Mouse (Mus musculus): ENCODE data around the gene Phf12. TPM values are rescaled to one million over a fixed set of nuclear protein-coding genes. Genes with fewer than 3 reads are reported as not detected.

The Phf12 gene
- total and polyA plus RNA-seq, 2 experiments from 2014 or later = 7.3 to 25.1 TPM

DNA sequence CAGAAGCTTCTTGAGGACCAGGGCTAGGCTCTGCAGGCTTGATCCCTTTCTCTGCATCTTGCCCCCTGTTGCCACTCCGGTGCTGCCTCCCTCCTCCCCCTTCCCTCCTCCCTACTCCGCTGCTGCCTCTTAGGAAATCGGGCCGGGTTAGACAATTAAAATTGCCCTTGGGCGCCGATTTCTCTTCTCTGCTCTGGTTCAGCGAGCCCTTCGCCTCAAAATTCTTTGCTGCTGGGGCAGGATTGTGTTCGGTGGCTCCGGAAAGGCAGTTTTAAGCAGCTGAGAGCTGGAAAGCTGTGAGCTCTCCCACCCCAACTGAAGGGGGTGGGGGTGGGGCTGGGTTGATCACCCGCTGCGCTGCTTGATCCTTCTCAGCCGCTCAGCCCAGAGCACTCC, 2.3 kb downstream of the Phf12 start:
- Histone ChIP-seq H3K4me3 (ENCODE audit: low read depth, low read length) (peak overlapping the region; percentile 94), H3K27me3 (ENCODE audit: control insufficient read depth, insufficient read depth, low read length) (no peaks in the 10 kb centered on the region), H3K9ac (replicated peaks; ENCODE audit: low read depth, low read length) (peak overlapping the region; percentile 98), H3K27ac (ENCODE audit: low read depth) (peak overlapping the region; percentile 97), H3K4me1 (ENCODE audit: control insufficient read depth, insufficient read depth) (peaks cover 4% of the 10 kb centered on the region; the same call in 1 of the 2 replicates), H3K36me3 (replicated peaks; ENCODE audit: control insufficient read depth, insufficient read depth, low read length) (peaks cover 12% of the 10 kb centered on the region; the same call in 1 of the 2 replicates), H3K4me2 (ENCODE audit: low read depth, low read length) (peak overlapping the region; percentile 96), H3K9me3 (replicated peaks; ENCODE audit: control insufficient read depth, low read length) (no peaks in the 10 kb centered on the region)
- TF ChIP-seq EP300 (IDR thresholded peaks at IDR 0.05; ENCODE audit: low read depth) (no peak), CTCF (IDR thresholded peaks at IDR 0.05; ENCODE audit: low read depth) (no peak)
- WGBS = 0% methylated on average over 13 of the region's 13 CpGs
- ATAC-seq (ENCODE audit: insufficient read depth, low read depth) (no peak), DNase-seq (ENCODE audit: low spot score) (peak; percentile 37)

DNA sequence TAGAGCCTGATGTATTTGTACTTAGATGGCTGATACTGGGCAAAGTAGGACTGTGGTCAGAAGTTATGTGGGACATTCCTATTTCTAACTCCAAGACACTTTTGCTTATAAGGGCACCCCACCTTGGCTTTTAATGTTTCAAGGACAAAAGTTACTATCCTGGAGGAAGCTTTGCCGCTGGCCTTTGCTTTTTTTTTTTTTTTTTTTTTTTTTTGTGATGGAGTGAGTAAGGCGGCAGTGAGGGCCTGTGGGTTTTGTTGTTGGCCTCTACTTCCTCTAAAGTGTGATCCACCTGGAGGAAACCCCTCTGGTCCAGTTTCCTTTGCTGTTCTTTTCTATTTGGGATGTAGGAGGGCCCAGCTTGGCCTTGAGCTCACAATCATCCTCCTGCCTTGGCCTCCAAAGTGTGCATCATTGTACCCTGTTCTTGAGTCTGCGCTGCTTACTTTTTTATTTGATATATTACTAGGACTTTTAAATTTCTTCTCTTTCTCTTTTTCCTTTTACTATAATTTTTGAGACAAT, 3.0 kb downstream of the Phf12 start:
- no peak for ATAC-seq (ENCODE audit: insufficient read depth, low read depth)
- DNase-seq (ENCODE audit: low spot score) = no peak
- 75% methylated on average over 3 of the region's 3 CpGs for WGBS
- Histone ChIP-seq H3K9ac (replicated peaks; ENCODE audit: low read depth, low read length) (peak overlapping the region; percentile 98; the same call in 1 of the 2 replicates), H3K4me3 (ENCODE audit: low read depth, low read length) (peak overlapping the region; percentile 94), H3K4me2 (ENCODE audit: low read depth, low read length) (peak overlapping the region; percentile 96), H3K27me3 (ENCODE audit: control insufficient read depth, insufficient read depth, low read length) (no peaks in the 10 kb centered on the region), H3K27ac (ENCODE audit: low read depth) (peak overlapping the region; percentile 97), H3K36me3 (replicated peaks; ENCODE audit: control insufficient read depth, insufficient read depth, low read length) (peaks cover 12% of the 10 kb centered on the region; the same call in 1 of the 2 replicates), H3K4me1 (ENCODE audit: control insufficient read depth, insufficient read depth) (peaks cover 4% of the 10 kb centered on the region; the same call in 1 of the 2 replicates), H3K9me3 (replicated peaks; ENCODE audit: control insufficient read depth, low read length) (no peaks in the 10 kb centered on the region)
- TF ChIP-seq CTCF (IDR thresholded peaks at IDR 0.05; ENCODE audit: low read depth) = no peak
- no peak for TF ChIP-seq EP300 (IDR thresholded peaks at IDR 0.05; ENCODE audit: low read depth)

DNA sequence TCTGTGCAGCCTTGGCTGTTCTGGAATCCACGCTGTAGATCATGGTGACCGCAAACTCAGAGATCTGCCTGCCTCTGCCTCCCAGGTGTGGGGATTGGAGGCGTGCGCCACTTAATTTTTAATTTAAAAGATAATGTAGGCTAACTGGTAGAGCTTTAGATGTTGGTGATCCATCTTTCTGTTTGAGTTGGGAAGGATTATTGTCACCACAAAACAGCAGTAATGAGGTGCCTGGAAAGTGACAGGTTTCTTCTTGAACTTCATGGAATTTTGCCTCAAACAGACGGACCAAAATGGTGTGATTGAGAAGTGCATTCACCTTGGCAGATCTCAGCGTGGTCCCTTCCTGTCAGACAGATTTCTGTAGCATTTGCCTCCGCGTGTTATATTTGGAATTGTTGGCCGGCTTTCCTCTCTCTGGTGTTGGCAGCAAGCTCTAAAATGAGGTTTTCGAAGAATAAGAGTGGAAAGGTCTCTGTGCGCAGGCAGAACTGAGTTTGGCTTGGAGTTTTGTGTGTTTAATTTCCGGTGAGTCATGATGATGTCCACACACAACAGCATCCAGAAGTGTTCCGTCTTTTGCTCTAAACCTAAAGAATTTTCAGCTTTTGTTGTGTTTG, 6.6 kb downstream of the Phf12 start:
- Histone ChIP-seq H3K9me3 (replicated peaks; ENCODE audit: control insufficient read depth, low read length) (no peaks in the 10 kb centered on the region), H3K4me1 (ENCODE audit: control insufficient read depth, insufficient read depth) (peaks cover 4% of the 10 kb centered on the region; the same call in 1 of the 2 replicates), H3K9ac (replicated peaks; ENCODE audit: low read depth, low read length) (no peak overlapping the region), H3K27ac (ENCODE audit: low read depth) (no peak overlapping the region), H3K36me3 (replicated peaks; ENCODE audit: control insufficient read depth, insufficient read depth, low read length) (peaks cover 17% of the 10 kb centered on the region; the same call in 1 of the 2 replicates), H3K4me2 (ENCODE audit: low read depth, low read length) (no peak overlapping the region), H3K27me3 (ENCODE audit: control insufficient read depth, insufficient read depth, low read length) (no peaks in the 10 kb centered on the region), H3K4me3 (ENCODE audit: low read depth, low read length) (no peak overlapping the region)
- TF ChIP-seq CTCF (IDR thresholded peaks at IDR 0.05; ENCODE audit: low read depth) (no peak), EP300 (IDR thresholded peaks at IDR 0.05; ENCODE audit: low read depth) (no peak)
- WGBS = 66% methylated on average over 13 of the region's 13 CpGs
- no peak for DNase-seq (ENCODE audit: low spot score)
- ATAC-seq (ENCODE audit: insufficient read depth, low read depth) = no peak

DNA sequence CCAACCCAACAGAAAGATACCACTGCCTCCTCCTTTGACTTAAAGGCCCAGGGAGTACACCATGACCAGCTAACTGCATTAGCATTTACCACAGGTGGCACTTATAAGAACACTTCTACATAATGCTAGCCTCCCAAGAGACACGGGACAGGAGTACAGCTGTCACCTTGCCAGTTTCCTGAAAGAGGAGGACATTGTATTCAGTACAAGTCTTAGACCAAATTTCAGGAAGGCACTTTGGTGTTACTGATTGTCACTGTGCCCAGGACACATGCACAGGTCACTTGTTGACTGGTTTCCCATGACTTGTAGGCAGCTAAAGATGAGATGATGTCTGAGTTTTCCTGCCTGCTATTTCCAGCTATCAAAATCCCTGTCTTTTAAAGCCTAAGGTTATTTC, 13.0 kb downstream of the Phf12 start:
- no peak for DNase-seq (ENCODE audit: low spot score)

DNA sequence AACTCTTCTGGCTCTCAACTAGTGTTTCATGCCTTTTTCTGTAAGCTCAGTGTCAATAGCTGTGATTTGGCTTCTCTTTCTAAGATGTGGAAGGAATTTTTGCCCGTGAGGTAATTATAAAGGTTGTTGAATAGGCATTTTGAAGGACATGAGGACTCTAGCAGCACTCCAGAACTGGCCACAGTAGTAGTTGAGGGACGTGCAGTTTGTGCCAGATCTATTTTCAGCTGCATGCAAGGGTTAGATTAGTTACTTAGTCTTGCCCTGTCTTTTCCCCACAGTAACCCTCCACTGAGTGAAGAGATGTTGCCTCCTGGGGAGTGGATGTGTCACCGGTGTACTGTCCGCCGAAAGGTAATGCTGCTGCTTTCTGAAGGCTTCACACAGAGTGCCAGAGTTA, 23.9 kb downstream of the Phf12 start:
- Histone ChIP-seq H3K4me1 (ENCODE audit: control insufficient read depth, insufficient read depth) (peaks cover 11% of the 10 kb centered on the region; the same call in 1 of the 2 replicates), H3K36me3 (replicated peaks; ENCODE audit: control insufficient read depth, insufficient read depth, low read length) (peaks cover 37% of the 10 kb centered on the region), H3K27ac (ENCODE audit: low read depth) (peak overlapping the region; percentile 95), H3K9ac (replicated peaks; ENCODE audit: low read depth, low read length) (no peak overlapping the region), H3K27me3 (ENCODE audit: control insufficient read depth, insufficient read depth, low read length) (no peaks in the 10 kb centered on the region), H3K4me2 (ENCODE audit: low read depth, low read length) (peak overlapping the region; percentile 27), H3K9me3 (replicated peaks; ENCODE audit: control insufficient read depth, low read length) (no peaks in the 10 kb centered on the region), H3K4me3 (ENCODE audit: low read depth, low read length) (no peak overlapping the region)
- ATAC-seq (ENCODE audit: insufficient read depth, low read depth) (peak; percentile 85), DNase-seq (ENCODE audit: low spot score) (peak; percentile 67)
- 48% methylated on average over 5 of the region's 5 CpGs for WGBS
- TF ChIP-seq EP300 (IDR thresholded peaks at IDR 0.05; ENCODE audit: low read depth) = no peak
- TF ChIP-seq CTCF (IDR thresholded peaks at IDR 0.05; ENCODE audit: low read depth) = no peak

More for the DNA sequence above, 13.0 kb downstream of the Phf12 start:
- Histone ChIP-seq H3K27me3 (ENCODE audit: control insufficient read depth, insufficient read depth, low read length) (no peaks in the 10 kb centered on the region), H3K4me1 (ENCODE audit: control insufficient read depth, insufficient read depth) (peaks cover 7% of the 10 kb centered on the region), H3K27ac (ENCODE audit: low read depth) (peak overlapping the region; percentile 43; the same call in 1 of the 2 replicates), H3K9me3 (replicated peaks; ENCODE audit: control insufficient read depth, low read length) (no peaks in the 10 kb centered on the region), H3K4me3 (ENCODE audit: low read depth, low read length) (no peak overlapping the region), H3K36me3 (replicated peaks; ENCODE audit: control insufficient read depth, insufficient read depth, low read length) (peaks cover 11% of the 10 kb centered on the region), H3K9ac (replicated peaks; ENCODE audit: low read depth, low read length) (no peak overlapping the region), H3K4me2 (ENCODE audit: low read depth, low read length) (no peak overlapping the region)
- WGBS = 38% methylated on average over 1 of the region's 1 CpGs
- no peak for ATAC-seq (ENCODE audit: insufficient read depth, low read depth)
- TF ChIP-seq EP300 (IDR thresholded peaks at IDR 0.05; ENCODE audit: low read depth) = no peak
